Mouse (Mus musculus): Measurements from ENCODE around the gene Zfp628.
"Not testable (repeated sequence)": the region's sequence is repeated elsewhere in the genome, so short reads cannot be mapped to it uniquely, and the experiment has no call there.

The Zfp628 gene

DNA sequence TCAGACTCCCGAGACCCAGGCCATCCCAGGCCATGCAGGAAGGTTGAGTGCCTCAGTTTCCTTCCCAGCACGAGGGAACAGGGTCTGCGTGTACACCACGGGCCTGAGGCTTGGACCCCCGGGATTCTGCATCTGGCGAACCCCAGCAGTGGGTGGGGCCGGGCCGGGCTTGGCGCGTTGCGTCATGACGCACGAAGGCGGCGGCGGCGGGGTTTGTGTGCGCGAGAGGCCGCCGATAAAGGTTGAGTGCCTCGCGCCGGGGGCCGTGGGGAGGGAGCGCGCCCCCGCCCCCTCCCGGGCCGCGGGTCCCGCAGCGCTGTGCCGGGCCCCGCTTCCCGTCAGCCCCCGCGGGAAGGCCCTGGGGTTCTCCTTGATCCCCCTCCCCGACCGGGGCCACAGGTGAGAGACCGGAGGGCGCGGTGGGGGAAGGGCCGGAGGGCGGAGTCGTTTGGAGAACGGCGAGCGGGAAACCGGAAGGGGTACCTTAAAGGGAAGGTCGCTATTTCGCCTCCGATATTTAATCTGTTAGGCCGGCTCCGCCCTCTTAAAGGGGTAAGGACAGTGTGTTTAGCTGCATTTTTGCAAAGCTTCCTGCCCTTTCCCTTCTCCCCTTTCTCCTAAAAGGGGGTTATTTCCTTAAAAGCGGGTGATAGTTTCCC is at the start of gene Zfp628:
Gene Zfp628 (plus strand): TSS at position 211 of the 659 bp plus-strand sequence.
- peak; percentile 95 for DNase-seq

DNA sequence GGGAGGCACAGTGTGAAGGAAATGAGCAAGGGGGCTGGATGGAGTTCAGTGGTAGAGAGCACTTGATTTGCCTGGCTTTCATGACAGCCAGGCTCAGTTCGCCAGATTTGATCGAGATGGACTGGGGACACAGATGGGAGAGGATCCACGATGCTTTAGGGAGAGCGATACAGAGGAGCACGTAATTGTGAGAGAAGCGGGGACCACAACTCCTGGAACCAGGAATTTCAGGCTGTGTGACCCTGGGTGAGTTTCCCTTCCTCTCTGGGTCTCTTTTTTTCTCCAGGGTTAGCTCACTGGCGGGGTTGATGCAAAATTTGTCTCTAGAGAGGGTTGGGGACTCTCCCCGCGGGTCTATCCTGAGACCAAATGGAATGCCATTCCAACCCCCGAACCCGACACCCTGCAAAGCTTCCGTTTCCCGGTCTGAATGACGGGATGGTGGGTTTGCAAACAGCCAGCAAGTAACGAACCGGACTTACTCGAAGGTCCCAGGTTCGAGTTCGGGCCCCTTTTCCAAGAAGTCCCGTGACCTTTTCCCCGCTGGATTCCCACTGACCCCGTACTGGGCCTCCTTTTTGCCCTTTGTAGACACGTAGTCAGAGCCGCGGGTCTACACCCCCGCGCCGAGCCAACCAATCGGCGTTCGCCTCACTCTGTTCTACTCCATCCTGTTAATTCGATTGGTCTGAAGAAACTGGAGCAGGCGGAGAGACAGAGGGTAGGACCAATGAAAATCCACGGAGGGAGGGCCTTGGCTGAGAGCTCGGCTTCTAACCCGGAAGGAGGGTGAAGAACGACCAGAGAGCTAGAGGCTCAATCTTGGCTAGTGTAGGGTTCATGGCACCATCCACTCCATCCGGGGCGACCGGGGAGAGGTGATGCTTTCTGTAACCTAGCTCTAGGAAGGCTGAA is 49.2 kb upstream of the Zfp628 start:
- DNase-seq, result peak; percentile 97

DNA sequence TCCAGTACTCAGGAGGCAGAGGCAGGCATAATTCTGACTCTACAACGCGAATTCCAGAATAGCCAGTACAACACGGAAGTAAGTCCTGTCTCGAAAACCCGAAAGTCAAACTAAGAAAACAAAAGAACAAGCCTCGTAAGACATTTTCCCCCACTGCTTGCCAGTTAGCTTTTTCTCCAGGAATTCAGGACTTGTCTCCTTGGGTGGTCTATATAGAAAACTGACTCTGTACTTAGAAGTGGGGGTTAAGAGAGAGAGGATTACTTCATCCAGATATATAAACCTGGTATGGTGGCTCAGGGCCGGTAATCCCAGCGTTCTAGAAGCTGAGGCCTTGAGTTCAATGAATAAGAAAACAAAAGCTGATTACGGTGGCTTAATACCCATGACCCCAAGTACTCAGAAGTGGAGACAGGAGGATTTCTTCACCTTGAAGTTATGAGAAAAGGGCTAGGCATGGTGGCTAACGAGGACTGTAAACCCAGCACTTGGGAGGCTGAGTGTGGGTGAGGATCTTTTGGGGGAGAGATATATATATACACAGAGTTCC is 48.3 kb upstream of the Zfp628 start:
- DNase-seq, result no peak

DNA sequence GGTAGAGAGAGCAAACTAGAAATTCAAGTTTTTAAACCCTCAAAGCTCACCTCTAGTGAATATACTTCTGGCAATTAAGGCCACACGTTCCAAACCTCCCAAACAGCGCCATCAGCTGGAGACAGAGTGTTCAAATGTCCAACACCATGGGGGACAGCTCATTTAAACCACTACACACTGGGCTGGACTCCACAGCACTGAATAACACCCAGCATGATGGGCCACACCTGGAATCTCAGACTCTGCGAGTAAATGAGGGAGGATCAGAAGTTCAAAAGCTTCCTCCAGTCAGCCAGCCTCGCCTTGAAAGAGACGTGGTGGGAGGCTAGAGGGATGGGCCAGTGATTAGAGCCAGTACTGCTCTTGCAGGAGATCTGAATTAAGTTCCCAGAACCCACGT is 44.9 kb upstream of the Zfp628 start, which contains the start of gene Isoc2b:
Gene Isoc2b (minus strand): TSS at position 126 of the 400 bp plus-strand sequence.
- no peak for DNase-seq

DNA sequence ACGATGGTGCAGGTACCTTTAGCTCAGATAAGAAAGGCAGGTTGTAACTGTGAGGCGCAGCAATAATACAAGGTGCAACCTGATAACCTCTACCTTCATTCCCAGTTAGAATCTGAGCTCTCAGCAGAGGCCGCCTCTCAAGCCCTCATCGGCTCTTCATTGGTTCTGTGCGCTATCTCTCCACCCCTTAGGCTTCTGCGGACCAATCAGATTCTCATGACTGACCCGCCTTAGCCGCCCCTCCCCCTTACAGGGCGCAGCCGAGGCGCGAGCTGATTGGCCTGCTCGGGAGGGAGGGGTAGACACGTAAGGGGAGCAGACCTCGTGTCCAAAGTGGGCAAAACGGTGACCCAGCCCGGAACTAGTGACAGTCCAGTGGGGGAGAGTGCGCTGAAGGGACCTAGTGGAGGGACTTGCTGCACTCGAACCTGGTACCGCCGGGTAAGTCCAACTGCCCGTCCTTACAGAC is 38.2 kb upstream of the Zfp628 start, which contains the start of gene Isoc2a:
Gene Isoc2a (plus strand): TSS at position 401 of the 469 bp plus-strand sequence.
- peak; percentile 93 for DNase-seq

DNA sequence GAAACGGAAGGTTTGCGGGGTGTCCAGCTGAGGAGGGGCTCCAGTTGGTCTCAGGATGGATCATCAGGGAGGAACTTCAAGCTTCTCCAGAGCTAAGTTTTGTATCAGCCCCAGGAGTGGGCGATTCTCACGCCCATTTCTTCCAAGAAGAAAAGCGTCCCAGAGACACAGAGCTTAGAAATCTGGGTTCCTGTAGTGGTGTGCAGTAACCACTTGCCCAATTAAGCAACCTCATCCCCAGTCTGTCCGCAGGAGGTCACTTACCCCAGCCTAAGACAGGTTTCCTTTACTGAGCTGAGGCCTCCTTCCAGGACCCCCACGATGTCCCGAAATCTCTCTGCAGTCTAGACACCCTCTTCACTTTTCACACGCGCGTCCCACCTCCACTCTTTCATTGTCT is 37.8 kb upstream of the Zfp628 start:
- no peak for DNase-seq

DNA sequence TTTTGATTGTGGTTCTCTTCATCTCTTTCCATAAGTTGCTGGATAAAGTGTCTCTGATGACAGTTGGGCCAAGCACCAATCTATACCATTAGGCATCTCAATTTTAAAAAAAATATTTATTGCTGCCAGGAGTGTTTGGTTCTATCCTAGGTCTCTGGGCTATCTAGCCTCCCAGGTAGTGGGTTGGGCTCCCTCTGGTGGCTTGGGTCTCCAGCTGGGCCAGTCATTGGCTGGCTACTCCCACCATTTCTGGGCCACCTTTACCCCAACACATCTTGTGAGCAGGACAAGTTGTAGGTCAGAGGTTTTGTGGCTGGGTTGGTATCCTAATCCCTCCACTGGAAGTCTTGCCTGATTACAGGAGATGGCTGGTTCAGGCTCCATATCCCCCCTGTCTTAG is 36.8 kb upstream of the Zfp628 start:
- DNase-seq, result no peak

DNA sequence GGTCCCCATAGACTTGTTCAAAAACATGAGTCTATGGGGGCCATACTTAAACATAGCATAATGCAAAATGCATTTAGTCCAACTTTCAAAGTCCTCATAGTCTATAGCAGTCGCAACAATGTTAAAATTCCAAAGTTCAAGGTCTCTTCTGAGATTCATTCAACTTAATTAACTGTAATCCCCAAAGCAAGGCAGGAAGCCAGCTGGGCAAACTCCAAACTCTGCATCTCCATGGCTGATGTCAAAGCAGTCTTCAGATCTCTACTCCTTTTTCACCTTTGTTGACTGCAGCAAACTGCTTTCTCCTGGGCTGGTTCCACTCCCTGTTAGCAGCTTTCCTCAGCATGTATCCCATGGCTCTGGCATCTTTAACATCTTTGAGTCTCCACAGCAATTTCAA is 36.0 kb upstream of the Zfp628 start:
- DNase-seq, result not testable (repeated sequence)

DNA sequence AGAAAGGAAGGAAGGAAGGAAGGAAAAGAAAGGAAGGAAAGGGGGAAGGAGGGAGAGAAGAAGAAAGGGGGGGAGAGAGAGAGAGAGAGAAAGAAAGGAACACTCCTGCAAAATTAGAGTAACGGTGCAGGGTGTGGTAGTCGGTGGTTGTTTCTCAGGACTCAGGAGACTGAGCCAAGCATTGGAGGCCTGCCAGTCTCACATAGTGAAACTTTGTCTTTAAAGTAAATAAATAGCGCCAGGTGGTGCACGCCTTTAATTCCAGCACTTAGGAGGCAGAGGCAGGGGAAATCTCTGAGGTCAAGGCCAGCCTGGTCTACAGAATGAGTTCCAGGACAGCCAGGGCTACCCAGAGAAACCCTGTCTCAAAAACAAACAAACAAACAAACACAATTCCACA is 28.3 kb upstream of the Zfp628 start:
- DNase-seq, result no peak

DNA sequence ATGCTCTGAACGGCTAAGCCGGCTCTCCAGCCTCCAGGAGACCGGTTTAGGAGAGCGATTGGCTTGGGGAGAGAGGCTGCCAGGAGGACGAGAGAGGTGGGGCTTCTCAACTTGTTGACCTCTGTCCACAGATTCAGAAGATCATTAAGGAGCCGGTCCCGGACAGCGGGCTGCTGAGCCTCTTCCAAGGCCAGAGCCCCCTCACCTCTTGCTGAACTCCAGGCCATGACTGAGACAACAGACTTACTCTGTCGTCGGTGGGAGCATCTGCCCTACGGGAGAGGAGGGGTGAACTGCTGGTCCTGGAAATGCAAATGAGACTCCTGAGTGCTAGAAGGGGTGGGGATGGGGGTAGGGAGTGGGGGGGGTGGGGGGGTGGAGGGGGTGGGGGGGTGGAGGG is 19.8 kb upstream of the Zfp628 start:
- DNase-seq, result no peak

DNA sequence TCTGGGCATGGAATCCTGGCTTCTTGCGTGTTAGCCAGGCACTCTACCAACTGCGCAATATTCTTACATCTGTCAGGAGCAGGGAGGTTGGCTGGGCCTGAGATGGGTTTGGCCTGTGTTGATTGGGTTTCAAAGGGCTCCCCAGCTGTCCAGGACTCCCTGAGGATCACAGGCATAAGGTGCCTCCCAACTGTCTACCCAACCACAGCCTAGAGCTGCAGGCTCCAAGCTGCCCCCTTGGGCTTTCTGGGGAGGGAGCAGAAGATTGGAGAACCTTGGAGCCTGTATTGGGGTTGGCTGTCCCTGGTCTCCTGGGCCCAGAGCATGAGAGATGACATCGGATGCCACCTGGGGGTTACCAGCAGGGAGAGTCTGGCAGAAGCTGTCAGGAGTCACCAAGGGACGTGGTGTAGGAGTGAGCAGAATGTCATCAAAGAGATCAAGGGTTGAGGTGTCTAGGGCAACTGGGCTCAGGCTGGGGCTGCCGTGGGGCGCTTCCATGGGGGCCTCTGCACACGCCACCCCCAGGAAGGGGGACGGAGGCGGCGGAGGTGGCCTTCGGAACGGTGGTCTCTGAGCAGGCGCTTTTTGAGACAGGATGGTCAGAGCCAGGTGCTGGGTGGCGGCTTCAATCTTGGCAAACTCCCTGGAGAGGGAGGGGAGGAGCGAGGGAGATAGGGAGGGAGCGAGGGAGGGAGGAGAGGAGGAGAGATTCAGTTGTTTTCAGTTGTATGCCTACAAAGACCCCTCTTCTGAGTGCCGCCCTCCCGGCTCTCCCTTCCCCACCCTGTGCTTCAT is 16.0 kb upstream of the Zfp628 start:
- DNase-seq, result no peak

DNA sequence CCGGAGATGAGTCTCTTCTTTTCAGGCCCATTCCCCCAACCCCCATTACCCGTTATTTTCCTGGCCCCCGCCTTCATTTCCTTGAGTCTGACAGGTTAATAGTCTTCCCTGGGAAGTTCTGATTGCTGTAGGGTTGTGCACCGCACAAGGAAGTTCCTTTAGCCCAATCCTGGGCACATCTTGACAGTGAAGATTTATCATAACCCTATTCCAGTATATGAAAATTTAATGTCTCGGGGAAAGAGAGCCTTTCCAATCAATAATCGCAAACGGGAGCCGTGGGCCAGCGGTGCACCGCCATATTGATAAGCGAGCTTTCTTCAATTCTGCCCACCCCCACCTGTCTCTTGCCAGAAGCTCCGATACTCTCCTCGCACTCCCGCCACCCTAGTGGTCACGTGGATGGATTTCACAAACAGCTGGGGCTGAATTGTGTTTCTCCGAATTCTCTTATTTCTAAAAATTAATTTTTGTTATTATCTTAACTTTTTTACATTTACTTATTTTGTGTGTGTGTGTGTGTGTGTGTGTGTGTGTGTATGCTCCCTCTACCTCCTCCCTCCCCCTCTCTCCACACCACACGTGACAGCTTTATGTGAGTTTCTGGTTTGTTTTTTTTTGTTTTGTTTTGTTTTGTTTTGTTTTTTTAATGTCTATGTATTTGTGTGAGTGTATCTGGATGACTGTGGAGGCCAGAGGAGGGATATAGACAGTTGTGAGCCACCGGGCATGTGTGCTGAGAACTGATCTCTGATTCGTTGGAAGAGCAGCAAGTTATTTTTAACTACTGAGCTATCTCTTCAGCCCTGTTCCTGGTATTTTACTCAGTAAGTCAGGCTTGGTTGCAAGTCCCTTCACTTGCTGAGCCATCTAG is 15.1 kb upstream of the Zfp628 start:
- DNase-seq, result no peak

DNA sequence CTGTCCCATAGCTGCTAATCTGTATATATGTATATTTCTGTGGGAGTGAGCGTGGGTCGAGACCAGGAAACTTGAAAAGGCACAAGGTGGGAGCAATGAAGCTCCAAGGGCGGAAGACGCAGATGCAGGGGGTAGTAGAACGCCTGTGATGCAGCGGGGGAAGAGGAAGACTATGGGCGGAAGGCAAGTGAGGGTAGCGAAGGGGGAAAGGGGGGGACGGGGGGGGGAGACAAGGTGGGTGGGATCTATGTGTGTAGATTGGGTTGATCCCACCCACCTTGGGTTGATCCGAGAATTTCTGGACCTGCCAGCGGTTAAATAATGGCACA is 14.5 kb upstream of the Zfp628 start:
- DNase-seq, result no peak

DNA sequence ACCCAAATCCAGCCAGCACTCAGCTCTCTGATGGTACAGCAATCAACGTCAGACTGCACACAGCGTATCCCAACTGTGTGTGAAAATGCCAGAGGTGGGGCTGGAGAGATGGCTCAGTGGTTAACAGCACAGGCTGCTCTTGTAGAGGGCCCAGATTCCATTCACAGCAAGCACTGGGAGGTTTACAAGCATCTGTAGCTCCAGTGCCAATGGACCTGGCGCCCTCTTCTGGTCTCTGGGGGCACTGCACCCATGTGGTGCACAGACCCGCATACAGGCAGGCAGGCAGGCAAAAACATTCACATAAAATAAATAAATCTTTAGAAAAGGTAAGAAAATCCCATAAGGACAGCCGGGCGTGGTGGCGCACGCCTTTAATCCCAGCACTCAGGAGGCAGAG is 13.8 kb upstream of the Zfp628 start:
- DNase-seq, result no peak

DNA sequence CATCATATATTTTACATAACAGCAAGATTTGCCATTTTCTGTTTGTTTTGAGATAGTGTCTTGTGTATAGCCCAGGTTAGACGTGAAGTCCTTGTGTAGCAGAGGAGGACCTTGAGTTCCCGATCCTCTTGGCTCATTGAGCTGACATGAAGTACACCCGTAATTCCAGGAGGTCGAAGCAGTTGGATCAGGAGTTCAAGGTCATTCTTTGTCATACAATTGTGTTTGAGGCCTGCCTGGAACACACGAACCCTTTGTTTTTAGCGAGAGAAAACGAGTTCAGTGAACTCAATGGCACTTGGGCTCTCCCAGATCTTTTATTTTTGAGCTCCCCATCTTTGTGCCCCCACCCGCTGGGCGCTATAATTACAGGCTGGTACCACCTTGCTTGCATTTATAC is 12.6 kb upstream of the Zfp628 start:
- DNase-seq, result no peak

DNA sequence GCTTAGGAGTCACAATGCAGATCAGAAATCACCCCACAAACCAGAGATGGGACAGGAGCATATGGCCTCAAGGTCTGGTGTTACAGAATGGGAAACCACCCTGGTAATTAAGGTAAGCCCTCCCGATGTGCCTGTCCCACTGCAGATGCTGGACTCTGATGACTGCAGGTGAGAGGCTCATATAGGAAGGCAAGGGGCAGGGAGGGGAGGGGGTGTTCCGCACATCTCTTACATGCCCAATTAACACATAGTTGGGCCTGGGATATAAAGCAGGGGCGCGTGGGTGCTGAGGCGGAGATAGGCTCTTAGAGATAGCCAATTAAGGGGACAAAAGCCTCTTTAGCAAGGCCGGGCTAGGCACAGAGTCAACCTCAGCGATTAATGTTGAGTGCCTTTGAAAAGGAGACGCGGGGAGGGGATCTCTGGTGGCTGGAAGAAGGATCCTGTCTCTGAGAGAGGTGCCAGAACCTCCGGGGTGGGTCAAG is 8.5 kb upstream of the Zfp628 start, which contains the start of gene Gm36210:
Gene Gm36210 (minus strand): TSS at position 51 of the 485 bp plus-strand sequence.
- DNase-seq, result no peak

DNA sequence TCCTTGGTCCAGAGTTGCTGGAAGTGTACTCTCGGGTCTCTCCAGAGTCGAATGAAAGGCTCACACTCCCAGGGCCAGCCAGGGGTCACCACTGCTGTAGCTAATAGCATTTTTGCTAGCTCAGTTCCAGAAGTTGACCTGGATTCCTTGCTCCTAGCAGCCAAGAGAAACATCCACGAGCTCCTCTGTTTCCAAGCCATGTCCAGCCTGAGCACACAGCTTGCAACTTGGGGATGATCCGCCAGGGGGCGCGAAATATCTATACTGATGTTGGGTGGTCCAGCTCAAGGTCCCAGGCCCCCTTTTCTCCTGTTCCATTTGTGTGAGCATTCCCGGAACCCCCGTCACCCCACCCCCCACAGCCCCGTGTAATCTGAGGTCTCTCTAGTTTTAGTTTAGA is 3.5 kb upstream of the Zfp628 start:
- no peak for DNase-seq

DNA sequence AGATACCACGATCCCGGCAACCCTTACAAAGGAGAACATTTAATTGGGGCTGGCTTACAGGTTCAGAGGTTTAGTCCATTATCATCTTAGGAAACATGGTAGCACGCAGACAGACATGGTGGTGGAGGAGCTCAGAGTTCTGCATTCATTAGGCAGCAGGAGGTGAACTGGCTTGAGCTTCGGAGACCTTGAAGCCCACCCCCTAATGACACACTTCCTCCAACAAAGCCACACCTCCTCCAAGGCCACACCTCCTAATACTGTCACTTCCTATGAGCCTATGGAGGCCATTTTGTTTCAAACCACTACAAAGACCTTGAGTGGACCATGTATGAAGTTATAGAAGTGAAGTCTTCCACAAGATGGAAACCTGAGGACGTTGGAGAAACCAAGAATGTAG is 2.8 kb upstream of the Zfp628 start:
- no peak for DNase-seq

DNA sequence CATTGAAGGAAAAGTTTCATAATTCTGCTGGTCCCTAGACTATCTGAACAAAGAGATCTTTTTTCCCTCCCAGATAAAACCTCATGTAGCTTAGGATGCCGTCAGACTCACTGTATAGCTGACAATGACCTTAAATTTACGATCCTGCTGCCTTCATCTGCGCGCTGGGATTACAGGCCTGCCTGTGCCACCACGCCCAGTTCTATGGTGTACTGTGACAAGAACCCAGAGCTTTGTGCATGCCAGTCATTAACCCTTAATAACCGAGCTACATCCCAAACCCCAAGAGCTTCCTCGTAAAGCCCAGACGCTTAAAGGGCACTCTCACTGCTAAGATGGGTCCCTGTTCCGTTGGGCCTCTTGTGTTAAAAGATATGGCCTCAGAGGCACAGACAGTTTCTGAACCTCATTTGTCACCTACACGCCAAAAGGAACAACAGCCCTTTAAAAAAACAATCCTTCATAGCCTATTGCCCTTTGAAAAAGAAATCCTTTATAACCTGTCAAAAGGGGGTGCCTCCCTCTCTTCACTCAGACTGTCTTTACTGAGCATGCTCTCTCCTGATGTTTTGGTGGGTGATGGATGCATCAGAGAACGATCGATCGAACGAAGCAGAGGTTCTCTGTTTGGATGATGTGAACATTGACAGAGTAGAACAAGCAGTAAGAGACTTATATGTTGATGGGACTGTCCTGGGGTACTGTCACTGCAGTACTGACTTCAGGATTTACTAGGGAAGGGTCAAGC is 826 bp downstream of the Zfp628 start:
- DNase-seq, result peak; percentile 47

DNA sequence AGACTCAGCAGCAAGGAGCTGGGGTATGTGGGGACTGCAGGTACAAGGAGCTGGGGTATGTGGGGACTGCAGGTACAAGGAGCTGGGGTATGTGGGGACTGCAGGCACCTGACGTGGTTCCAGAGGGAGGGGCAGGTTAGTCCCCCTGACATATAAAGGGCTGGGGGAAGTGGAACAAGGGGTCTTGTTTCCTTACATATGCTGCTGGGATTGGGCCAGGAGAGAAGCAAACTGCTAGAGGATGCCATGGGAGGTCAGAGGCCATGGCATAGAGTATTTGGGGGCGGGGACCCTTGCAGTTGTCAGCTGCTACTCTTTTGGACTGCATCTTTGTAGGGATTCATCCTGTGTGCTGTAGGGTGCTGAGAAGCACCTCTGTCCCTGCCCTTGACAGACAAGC is 2.5 kb downstream of the Zfp628 start:
- DNase-seq, result no peak

DNA sequence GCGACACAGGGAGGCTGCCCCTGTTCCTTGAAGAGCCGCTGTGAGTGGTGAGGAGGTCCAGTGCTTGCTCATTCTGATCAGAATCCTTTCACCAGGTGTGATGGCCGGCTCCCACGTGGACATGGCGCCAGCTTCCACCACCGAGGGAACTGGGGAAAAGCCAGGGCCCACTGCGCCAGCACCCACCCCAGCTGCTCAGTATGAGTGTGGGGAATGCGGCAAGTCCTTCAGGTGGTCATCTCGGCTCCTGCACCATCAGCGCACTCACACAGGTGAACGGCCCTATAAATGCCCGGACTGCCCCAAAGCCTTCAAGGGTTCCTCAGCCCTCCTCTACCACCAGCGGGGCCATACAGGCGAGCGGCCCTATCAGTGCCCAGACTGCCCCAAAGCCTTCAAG is 3.7 kb downstream of the Zfp628 start:
- DNase-seq, result no peak
